Mouse (Mus musculus) B cell, adult (primary cell): ENCODE data around the gene Rps6. TPM values are rescaled to one million over a fixed set of nuclear protein-coding genes. Genes with fewer than 3 reads are reported as not detected.

Experiments
- total RNA-seq: library from RNA; stranded (reverse); gene quantifications from 4 replicates; pipeline ENCODE4 v1.2.4, GENCODE M21; 2023; ENCODE audit not compliant: inconsistent age

Rps6 gene
- 1,621 to 1,710 TPM (median 1,685 TPM) in 4 replicates for total RNA-seq

DNA sequence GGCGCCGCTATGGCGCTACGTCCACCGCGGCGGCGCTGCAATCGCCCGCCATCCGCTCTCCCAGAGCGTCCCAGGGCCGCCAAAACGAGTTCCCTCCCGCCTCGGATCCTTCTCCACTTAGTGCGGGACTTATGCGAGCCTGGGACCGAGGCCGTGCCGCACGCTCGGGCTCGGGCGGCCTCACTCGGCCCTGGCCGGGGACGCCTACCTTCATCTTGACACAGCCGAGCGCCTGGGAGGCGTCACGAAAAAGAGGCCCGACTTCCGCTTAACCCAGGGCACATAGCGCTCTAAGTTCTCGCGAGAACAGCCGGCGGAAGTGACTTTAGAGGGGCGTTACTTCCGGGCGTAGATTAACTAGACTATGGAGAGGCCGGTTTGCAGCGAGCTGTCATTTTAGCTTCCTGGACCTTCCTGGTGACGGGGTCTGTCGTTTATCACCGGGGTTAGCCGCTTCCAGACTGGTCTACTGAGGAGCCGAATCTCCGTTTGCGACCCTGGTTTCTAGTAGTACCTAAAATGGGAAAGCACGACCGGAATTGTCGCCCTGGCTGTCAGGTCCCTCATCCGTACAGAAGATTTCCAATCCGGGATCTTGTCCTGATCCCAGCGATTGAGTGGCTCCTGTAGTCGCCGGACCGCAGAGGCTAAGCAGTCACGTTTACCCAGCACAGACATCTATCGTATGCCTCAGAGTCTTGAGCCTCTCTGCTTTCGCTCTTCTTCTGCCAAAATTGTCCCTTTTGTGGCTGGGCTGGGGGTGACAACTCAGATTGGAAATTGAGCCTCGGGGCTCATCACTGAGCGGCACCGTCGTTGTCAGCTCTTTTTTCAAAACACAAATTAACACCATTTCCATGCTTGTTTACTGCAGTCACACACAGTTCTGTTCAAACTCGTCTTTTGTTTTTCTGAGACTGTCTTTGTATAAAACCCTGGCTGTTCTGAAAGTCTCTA is at the start of gene Rps6:
TSS of gene Rps6 (minus strand) at position 300 of the 957 bp plus-strand sequence.

GRCm38 (mm10) chr4:86874146-86874847 is 17.1 kb upstream of the Rps6 start, which contains the start of gene Acer2:
Gene Acer2 (plus strand): TSS chr4:86874396.

Other genes starting within 250 kb of the Rps6 start
- 20.4 to 24.2 TPM (median 23.0 TPM) in 4 replicates for gene Haus6, start 245.4 kb downstream of the Rps6 start, total RNA-seq
- 7.1 to 13.1 TPM (median 10.5 TPM) in 4 replicates for gene Plin2, start 187.4 kb downstream of the Rps6 start, total RNA-seq
- 15.2 to 20.4 TPM (median 17.1 TPM) in 4 replicates for gene Dennd4c, start 108.9 kb downstream of the Rps6 start, total RNA-seq
- 0.33 to 0.55 TPM (median 0.37 TPM) in 4 replicates for gene Acer2, start 17.0 kb upstream of the Rps6 start, total RNA-seq